Mouse (Mus musculus) adipocyte (in vitro differentiated cells): ENCODE measurements at regions not wholly inside any gene's neighbourhood (a gene's known extent, or its start where the extent isn't known, plus 50 kb on each side); places are given as distances from the start of the nearest gene placed in this dataset.

ENCODE experiments used
- DNase-seq: peaks from one replicate; pipeline ENCODE4 v3.0.0-alpha.2; 2016; ENCODE audit warnings: low spot score

DNA sequence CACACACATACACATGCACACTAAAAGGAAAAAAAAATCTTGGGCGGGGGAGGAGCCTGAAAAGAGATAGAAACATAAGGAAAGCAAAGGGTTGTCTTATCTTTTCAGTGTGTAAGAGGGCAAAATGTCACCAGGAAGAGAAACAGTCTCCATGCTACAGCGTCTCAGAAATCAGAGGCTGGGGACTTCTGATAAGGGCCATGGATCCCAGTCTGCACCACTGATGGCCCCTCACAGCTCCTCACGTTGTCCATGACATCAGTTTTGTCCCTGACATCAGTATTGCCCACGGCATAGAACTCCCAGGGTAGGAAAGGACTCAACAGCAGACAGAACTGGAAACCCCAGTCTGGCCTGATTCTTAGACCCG is 135.0 kb downstream of the 2410131K14Rik start:
- DNase-seq = no peak

DNA sequence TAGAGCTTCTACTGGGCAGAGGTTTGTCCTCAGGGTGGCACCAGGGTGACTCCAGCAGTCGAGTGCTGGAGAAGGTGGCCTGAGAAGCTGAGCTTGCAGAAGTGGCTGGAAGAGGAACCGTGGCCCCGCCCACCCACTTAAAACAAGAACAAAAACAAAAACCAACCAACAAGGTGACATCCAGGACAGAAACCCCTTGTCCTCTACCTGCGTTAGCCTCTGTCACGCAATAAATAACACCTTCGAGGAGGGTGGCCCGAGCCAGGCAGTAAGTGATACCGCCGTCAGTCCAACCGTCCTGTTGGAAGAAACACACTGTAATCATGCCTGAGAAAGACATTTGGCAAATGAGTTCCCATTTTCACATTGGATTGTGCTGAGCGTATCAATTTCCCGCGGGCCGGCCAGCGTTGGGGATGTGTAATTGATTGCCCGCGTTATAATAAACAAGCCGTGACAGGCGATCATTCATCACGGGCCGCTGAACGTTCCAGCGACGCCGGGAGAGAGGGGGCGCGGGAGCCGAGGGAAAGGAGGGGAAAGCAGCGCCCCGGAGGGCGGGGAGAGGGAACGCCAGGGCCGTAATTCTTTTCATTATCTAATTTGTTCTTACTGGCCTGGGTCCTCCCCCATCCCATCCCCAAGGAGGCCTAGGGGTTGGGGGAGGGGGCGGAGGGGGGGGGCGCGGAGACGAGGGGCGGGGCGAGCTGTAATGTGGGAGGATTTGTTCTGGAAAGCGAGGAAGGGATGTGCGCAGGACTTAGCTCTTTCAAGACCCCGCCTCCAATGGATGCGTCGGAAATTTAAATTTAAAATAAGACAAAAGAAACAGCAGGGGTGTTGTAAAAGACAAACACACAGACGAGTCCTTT is 135.6 kb downstream of the 2410131K14Rik start:
- DNase-seq = peak; percentile 88

DNA sequence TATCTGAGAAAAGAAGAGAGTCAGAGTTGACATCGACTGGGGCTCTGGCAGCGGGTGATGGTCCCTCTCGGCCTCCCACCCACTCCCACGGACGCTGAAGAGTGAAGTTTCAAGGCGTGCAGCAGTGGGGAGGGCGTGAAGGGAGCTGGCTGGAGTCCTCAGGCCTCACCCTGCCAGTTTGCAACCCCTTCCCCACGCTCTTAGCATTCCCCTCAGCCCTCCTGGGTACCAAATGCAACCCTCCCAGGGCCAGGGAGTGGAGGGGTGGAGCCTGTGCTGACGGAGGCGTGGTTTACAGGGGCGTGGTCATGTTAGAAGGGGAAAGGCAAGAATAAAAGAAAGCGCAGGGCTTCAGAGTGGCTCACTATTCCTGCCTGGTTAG is 136.3 kb downstream of the 2410131K14Rik start:
- DNase-seq = peak; percentile 76

DNA sequence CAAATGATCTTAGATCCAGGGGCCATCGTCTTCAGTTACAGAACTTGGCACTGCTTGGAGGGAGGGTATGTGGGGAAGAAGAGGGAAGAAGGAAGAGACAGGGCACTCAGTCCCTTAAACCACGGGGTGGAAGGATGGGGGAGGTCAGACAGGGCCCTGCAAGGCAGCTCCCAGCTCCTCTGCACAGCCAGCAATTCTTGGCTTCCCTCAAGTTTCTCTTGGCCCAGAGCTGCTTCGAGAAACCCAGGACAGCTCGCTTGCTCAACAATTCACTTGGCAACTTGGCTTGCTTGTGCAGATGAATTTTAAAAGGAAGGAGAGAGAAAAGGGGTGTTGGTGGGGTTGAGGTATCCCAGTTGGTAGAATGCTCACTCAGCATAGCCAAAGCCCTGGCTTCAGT is 141.1 kb downstream of the 2410131K14Rik start:
- peak; percentile 98 for DNase-seq

DNA sequence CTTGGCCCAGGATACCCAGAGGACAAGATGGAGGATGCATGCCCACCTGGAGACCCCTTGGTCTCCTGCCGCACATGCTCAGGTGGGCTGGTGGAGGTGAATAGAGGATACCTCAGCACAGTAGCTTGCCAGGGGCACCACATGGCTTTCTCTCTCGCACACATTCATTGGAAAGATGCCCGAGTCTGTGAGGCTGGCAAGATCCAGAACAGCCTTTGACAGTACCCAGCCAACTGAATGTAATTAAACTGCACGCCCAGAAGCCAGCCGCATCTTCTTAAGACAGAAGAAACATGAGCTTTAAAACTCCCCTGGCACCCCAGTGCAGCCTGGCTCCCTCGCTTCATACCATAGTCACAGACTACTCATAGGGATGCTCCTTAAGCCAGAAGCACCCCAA is 143.4 kb downstream of the 2410131K14Rik start:
- peak; percentile 61 for DNase-seq

DNA sequence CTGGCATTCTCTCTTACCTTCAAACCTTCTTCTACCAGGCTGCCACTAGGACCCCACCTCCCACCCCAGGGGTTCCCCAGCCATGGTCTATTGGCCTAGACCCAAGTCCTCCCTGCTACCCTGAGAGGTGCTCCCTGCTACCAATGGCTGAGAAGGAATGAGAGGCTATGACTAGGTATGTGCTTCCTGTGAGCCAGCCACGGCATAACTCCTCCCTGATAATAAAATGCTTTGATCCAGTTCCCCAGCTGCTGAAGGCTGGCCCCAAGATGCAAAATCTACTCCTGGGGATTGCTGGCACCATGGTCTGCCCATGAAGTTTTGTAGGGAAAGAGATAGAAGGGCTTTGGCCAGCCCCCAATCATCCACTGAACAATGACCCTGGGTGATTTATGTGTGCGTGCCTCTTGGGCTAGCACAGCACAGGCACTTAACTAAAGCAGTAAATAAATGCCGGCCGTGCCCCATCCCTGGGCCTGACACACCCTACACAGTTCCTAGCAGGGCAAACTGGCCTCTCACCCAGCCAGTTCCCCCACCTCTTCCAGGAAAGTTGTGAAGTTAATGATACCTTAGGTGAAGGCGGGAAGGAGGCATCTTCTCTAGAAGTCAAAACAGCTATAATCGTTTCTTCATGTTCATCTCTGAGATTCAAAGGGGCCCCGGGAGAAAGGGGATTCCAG is 145.8 kb downstream of the 2410131K14Rik start:
- no peak for DNase-seq

DNA sequence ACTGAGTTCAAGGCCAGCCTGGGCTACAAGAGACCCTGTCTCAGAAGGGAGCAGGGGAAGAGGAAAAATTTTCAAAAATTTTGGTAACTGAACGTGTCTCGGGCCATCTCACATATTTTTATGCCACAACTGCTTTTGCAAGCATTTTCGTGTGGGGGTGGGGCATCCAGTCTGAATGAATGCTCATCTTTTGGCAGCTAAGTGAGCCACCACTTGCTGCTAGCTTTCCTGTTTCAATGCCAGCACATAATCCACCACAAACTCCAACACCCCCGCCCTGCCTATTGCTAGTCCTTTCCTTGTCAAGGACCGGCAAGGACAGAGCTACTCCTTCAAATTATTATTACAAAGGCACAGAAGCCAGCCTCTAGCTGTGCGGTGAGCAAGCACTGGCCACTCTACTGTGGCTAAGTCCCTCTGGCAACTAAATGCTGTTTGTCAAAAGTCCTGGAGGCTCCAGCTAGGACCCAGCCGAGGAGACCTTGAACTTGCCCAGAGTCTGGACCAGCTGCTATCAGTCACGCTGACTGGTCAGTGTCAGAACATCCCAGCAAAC is 148.0 kb downstream of the 2410131K14Rik start:
- DNase-seq = no peak

DNA sequence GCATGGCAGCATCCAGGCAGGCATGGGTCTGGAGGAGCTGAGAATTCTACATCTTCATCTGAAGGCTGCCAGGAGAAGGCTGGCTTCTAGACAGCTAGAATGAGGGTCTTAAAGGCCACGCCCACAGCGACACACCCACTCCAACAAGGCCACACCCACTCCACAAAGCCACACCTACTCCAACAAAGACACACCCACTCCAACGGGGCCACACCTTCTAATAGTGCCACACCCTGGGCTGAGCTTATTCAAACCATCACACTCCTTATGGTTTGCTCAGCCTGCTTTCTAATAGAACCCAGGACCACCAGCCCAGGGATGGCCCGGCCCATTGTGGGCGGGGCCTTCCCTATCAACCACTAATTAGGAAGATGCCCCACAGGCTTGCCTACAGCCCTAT is 149.0 kb downstream of the 2410131K14Rik start:
- no peak for DNase-seq

DNA sequence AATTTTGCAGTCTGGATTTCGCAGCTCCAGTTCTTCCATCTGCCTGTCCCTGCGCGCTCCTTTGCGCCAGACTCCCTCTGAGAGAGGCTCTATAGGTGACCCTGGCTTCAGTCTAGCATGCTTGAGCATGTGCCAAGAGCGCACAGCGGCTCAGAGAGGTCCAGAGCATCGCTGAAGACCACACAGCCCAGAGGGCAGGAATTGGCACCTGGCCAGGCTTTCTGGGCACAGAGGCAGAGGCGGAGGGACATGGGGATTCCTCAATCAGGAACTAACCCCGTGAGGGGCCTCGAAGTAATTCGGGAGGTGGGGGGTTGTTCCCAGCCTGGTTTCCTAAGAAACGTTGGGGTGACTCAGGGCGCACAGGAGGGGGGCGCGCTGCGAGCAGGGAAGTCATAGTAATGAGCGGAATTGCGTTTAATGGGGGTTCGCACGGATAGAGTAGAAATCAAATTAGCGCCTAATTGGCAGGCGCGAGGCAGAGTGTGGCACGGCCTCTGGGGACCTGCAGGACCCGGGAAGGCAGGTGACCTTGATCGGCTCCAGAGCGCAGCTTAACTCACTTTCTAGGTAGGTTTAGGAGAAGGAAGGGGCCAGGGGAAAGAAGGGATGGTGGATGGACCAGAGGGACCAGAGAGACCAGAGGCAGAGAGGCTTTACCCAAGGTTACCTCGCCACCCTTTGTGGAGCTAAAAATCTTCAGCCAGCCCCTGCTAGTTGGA is 151.1 kb downstream of the 2410131K14Rik start:
- DNase-seq = no peak

DNA sequence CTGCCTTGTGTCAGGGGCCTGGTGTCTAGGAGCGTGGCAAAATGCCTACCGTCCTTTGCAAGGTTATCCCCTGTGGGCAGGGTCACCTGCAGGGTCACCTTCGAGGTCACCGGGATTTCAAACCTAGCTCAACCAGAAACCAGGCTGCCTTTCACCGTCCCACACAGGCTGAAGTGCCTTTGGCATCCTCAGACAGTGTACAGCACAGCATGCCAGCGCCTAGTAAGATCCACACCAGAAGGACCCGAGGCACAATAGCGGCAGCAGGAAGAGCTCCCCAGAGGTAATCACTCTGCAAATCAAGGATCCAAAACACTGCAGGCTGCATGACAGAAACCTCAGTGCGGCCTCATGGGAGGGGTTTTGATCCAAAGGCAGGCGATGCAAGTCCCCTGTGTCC is 155.9 kb downstream of the 2410131K14Rik start:
- DNase-seq = no peak

DNA sequence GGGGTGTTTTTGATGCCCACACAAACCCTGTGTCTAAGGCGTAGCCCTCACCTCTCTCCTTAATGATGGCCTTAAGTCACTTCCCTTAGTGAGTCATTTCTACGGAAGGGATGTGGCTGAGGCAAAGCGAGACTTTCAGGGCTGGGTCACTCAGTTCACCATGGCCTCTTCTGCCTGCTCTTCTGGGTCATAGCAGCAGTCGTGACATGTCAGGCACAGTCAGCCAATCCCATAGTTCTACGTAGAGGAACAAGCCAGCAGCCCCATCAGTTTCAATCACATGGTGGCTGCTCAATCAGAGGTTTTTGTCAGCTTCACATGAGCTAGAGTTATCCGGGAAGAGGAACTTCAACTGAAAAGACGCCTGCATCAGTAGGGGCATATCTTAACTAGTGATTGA is 156.1 kb upstream of the Med13l start:
- no peak for DNase-seq

DNA sequence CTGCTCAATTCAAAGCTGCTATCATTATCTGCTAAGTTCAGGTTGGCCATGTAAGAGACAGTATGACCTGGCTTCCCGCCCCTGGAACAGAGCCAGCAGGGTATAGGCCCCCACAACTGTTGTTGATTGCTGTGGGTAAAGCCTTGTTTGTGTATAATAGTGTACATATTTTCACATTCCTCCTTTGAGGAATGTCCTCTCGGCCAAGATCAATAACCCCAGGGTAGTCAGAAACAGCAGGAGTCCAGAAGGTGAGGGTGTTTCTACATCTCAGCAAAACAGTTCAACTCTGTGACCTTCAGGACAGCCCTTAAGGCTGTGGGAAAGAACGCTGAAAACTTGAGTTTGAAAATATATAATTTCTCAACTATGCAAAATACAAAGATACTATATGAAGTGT is 155.1 kb upstream of the Med13l start:
- DNase-seq = no peak

DNA sequence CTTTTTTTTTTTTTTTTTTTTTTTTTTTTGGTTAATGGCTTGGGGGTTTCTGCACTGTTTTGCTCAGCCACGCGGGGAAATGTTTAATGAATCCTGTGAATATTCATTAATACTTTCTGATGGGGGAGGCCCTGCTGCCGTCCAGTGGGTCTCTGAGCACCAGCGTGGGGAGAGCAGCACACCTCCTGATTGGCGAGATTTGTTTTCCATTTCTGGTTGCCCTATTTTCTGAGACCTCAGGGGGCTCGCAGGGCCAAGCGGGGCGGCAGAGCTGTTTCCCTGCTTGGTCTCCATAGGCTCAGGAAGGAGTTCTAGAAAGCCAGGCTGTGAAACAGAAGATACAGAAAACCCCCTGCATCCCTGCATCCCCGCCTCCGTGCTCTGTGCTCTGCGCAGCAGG is 153.0 kb upstream of the Med13l start:
- no peak for DNase-seq

DNA sequence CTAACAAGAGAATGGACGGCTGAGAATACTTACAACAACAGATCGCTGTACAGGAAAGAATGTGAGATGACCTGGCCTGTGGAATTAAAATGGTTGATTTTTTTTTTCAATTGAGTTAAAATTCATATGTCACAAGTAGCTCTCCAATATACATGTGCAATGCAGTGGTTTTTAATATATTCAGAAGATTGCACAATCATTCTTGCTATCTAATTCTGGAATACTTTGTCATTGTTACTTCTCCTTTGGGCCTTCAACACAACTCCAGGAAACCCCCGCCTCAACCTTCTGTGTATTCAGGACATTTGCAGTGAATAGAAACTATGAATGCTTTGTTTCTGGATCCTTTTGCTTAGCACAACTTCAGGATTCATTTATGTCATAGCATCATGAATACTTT is 152.5 kb upstream of the Med13l start:
- no peak for DNase-seq

DNA sequence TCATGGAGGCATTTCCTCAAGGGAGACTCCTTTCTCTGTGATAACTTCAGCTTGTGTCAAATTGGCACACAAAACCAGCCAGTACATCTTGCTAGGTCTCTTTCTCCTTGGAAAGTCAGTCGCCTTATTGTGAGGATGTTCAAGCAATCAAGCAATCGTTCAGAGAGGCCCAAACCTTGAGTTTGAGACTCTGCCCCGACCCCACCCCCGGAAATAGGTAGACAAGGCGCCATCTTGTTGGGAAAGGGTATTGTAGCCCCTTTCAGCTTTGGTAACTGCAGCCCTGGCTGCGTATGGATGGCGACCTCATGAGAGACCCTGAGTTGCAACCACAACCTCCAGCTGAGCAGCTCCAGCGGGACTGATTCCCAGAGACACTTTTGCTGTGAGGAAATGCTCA is 151.7 kb upstream of the Med13l start:
- DNase-seq = no peak

DNA sequence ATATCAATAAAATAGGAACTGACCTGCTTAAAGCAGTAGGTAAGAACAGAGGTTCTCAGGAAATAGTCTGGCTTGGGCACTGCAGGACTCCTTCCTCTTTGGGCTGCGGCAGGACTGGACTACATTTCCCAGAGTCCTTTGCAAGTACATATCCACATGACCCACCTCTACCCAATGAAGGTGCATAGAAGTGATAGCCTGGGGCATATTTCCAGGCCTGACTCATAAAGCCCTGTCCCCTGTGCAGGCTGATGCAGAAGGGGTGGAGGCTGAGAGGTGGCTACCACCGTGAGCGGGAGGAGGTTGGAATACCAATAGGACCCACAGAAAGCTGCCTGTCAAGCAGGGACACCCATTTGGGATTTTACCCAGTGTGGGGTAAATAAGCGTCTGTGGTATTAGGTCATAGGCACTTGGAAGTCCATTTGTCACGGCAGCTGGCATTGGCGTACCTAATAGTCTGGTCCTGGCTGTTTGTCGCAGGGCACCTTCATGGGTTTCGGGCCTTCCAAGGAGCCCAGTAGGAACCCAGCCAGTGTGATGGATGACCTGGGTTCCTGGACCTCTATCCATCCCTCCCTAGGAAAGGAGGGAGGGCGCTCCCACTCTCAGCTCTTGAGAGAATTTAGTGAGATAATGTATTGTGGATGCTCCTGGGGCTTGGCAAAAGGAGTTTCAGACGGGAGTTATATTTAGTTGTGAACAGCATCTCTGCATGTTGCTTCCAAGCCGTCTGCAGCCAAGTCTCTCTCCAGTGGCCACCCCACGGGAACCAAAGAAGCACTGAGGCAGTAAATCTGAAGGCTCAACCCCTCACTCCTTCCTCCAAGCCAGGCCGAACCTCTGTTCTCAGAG is 146.8 kb upstream of the Med13l start:
- DNase-seq = peak; percentile 85

DNA sequence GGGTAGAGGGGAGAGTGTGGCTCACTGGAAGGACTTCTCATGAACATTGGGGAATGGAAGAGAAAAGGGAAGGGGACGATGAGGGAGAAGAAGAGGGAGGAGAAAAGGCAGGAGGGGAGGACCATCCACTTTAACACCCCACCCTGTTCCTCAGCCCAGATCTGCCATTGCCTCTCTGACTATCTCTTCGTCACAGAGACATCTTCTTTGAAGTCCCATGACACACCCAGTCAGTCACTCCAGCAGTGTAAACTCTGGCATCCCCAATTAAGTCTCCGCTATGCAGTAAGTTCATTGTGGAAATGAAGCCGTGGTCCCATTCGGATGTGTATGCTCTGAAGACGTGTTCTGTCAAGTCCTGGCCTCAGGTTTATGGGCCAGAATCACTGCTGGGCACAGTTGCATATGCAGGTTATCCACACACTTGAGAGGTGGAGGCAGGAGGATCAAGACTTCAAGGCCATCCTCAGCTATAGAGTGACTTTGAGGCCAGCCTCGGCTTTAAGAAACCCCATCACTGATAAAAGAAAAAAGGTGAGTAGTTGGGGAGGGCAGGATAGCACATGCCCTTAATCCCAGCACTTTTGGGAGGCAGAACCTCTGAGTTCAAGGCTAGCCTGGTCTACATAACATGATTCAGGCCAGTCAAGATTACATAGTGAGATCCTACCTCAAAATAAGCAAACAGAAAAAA is 141.0 kb upstream of the Med13l start:
- DNase-seq = no peak

DNA sequence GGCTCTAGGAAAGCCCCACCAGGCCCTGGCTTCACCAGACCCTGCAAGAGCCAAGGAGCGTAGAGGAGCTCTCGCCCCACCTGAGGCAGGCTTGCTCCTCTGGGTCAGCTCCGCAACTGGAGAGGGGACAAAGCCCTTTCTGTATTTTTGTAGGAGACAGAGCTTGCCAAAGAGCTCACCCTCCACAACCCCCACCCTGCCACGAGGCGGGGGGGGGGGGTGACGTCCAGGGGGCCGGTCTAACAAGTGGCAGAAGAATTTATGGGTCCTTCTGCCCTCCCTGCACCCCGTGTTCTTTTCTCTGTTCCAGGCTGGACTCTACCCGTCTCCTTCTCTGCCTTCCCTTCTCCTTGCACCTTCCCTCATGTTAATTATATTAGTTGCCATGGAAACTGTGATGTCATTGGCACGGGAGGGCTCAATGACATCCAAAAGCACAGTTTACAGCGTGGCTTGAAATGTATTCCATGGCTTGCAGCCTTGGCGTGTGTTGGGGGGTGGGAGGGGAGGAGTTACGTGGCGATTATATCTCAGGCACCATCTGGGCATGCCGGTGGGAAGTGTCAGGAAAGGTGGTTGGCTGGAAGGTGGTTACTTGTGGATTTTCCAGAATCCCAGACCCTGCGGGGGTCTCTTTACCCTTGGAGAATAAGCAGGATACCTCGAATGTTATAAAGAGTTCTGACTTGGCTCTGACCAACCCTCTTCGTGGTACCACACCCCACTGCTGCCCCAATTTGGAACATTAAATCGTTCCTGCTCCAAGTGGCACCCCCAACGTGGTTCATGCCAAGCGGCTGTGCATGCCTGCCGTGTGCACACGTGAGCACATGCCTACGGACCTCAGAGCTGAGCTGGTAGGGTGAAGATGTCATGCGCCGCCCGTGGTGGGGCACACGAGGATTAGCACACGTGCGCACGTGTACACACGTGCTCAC is 138.3 kb upstream of the Med13l start:
- DNase-seq = no peak

DNA sequence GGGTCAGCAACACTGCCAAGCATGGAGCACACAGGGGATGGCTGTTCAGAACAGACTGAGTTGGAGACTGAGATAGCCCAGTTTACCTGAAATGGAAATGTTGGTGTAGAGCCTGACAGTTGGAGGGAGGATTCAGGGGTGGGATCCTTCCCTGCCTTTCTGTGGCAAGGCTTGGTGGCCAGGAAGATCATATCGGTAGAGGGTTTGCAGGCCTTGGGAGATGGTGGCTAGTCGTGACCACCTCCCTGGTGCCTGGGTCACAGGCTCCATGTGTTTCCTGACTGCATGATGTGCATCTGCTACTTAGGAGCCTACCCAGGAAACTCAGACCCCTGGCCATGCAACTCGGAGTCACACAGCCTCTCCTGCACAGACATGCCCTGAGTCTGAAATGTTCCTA is 136.3 kb upstream of the Med13l start:
- no peak for DNase-seq
